In the genomic region with DNA sequence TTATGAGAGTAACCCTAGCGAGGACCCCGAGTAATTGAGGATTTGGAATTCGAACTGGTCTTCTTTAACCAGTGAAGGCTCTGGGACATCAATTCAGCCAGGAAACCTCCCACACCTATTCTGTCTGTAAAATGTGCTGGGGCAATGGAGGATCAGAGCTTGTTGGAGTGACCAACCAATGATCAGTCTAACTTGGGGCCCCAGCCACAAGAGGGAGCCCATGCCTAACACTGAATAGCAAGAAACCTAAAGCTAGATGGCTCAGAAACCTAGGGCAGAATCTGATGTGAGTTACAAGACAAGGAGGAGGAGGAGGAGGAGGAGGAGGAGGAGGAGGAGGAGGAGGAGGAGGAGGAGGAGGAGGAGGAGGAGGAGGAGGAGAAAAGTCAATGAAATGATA, we compare ENCODE assay signal across 9 mouse cellular contexts.
DNase-seq lines count a peak whose midpoint lies in the region; ATAC-seq lines count a peak whose summit lies in the region.
"Had no signal": no experiment of that assay in that cellular context is flagged by ENCODE, and none has a peak within 500 bp of the region (broad histone marks: within the 10 kb centered on the region; RNA-seq: fewer than 3 reads in every experiment).

No protein-coding gene starts in this region.

- no peaks in the 10 kb centered on the region for H3K9me3 ChIP-seq in midbrain, embryonic 14.5 days (ENCODE audit: control insufficient read depth, low read length)

- no peak overlapping the region for H3K9ac ChIP-seq in midbrain, embryonic 14.5 days (replicated peaks; ENCODE audit: low read length)

- WGBS in midbrain, embryonic 14.5 days: 59% methylated on average over 3 of the region's 3 CpGs

- no peaks in the 10 kb centered on the region for H3K4me1 ChIP-seq in midbrain, embryonic 14.5 days (ENCODE audit: control insufficient read depth, insufficient read depth, low read length)

- H3K4me2 ChIP-seq in midbrain, embryonic 14.5 days (ENCODE audit: low read length): no peak overlapping the region

- H3K27me3 ChIP-seq in midbrain, embryonic 14.5 days (ENCODE audit: control insufficient read depth, insufficient read depth, low read length): no peaks in the 10 kb centered on the region
- H3K27me3 ChIP-seq: Patski had no signal

- ATAC-seq in midbrain, embryonic 14.5 days (ENCODE audit: low FRiP score, low TSS enrichment): no peak
- ATAC-seq: Patski had no signal

- no peak overlapping the region for H3K4me3 ChIP-seq in midbrain, embryonic 14.5 days (replicated peaks; ENCODE audit: low read depth, low read length)

- H3K36me3 ChIP-seq in midbrain, embryonic 14.5 days (ENCODE audit: control insufficient read depth, insufficient read depth, low read length): no peaks in the 10 kb centered on the region

- peak; percentile 15 for DNase-seq in gastrocnemius, postnatal 10 days
- no peak for DNase-seq in gastrocnemius, postnatal 4 days (ENCODE audit: low spot score in 2 of 2)
- peak; percentile 60 for DNase-seq in A20 (ENCODE audit: low read depth, low spot score)
- peak; percentile 0 for DNase-seq in c-Kit-positive CD71-positive TER-119-positive erythroid progenitor cells, embryonic 14.5 days (ENCODE audit: low spot score)
- peak; percentile 21 to 48 for DNase-seq in frontal cortex, postnatal 25 days (ENCODE audit: low spot score in 2 of 2)
- peak; percentile 26 for DNase-seq in layer of hippocampus, adult 9-11 months
- DNase-seq in midbrain, embryonic 14.5 days: peak; percentile 30
- no peak for DNase-seq in thymus, postnatal 25 days

- no peak overlapping the region for H3K27ac ChIP-seq in midbrain, embryonic 14.5 days (replicated peaks; ENCODE audit: low read depth, low read length)

Comparison
In these comparisons a context has a peak if more than half of its experiments do, and no peak if none do; other contexts are left out.
1. DNase-seq: peak in gastrocnemius, postnatal 10 days (single experiment), A20 (single experiment), c-Kit-positive CD71-positive TER-119-positive erythroid progenitor cells, embryonic 14.5 days (single experiment), frontal cortex, postnatal 25 days (2 of 2), layer of hippocampus, adult 9-11 months (single experiment) and midbrain, embryonic 14.5 days (single experiment); none in gastrocnemius, postnatal 4 days (0 of 2) and thymus, postnatal 25 days (single experiment).